Mouse (Mus musculus) embryonic facial prominence, embryonic 14.5 days (tissue): ENCODE results near the gene Dnah17. TPM values are rescaled to one million over a fixed set of nuclear protein-coding genes. Genes with fewer than 3 reads are reported as not detected.
A peak's percentile ranks its signal among the peaks of the same experiment; 100 is the strongest.

ENCODE experiments used
- ATAC-seq: fragments of 200-750 bp; cut with Nextera tagmentation; 2 replicates; pipeline ENCODE4 v1.8.0; 2017; ENCODE audit warnings: low read depth, moderate number of reproducible peaks, moderate TSS enrichment
- DNase-seq: peaks from one replicate; pipeline ENCODE4 v3.0.0-alpha.2; 2015; ENCODE audit warnings: low spot score
- H3K27ac ChIP-seq: fragments of 300-500 bp; sonication (generic); replicated peaks from 2 replicates; pipeline ENCODE4 v1.5.1; 2014; ENCODE audit warnings: low read depth, mild to moderate bottlenecking, low read length, moderate library complexity
- H3K27me3 ChIP-seq: fragments of 300-500 bp; sonication (generic); replicated peaks from 2 replicates; pipeline ENCODE4 v1.6.1; 2014; ENCODE audit warnings: low read length; ENCODE audit not compliant: control insufficient read depth, insufficient read depth
- H3K36me3 ChIP-seq: fragments of 300-500 bp; sonication (generic); 2 replicates; pipeline ENCODE4 v1.6.1; 2014; ENCODE audit warnings: low read length, mixed read lengths; ENCODE audit not compliant: control insufficient read depth, insufficient read depth
- H3K4me1 ChIP-seq: fragments of 300-500 bp; sonication (generic); 2 replicates; pipeline ENCODE4 v1.6.1; 2014; ENCODE audit warnings: antibody characterized with exemption, low read length; ENCODE audit not compliant: control insufficient read depth, insufficient read depth
- H3K4me2 ChIP-seq: fragments of 300-500 bp; sonication (generic); 2 replicates; pipeline ENCODE4 v1.6.1; 2014; ENCODE audit warnings: low read depth, mild to moderate bottlenecking, low read length, moderate library complexity, mixed read lengths
- H3K4me3 ChIP-seq: fragments of 300-500 bp; sonication (generic); 2 replicates; pipeline ENCODE4 v1.5.1; 2014; ENCODE audit warnings: low read depth, mild to moderate bottlenecking, low read length
- H3K9ac ChIP-seq: fragments of 300-500 bp; sonication (generic); 2 replicates; pipeline ENCODE4 v1.6.1; 2014; ENCODE audit warnings: low read depth, mild to moderate bottlenecking, low read length, moderate library complexity, mixed read lengths
- H3K9me3 ChIP-seq: fragments of 300-500 bp; sonication (generic); 2 replicates; pipeline ENCODE4 v1.6.1; 2016; ENCODE audit warnings: low read length; ENCODE audit not compliant: control insufficient read depth
- WGBS: fragments of 180-500 bp; shearing (Covaris S2); extraction: QIAGEN DNeasy Blood & Tissue Kit; methylation state at CpG from one replicate; pipeline ENCODE4 v1.1.7; 2014; 5-methylcytosine and 5-hydroxymethylcytosine counted together
- polyA plus RNA-seq: library from polyadenylated mRNA; unstranded; fragments of >200 nt; fragmentation: Nextera tagmentation; extraction: Ambion mirVana; gene quantifications from 2 replicates; pipeline ENCODE4 v1.2.1, GENCODE M21; 2014

Dnah17 gene
- polyA plus RNA-seq, 1 experiment from 2014 or later = 0.06 TPM

GRCm38 (mm10) chr11:118114581-118115110, 15.8 kb downstream of the Dnah17 start:
- Histone ChIP-seq H3K36me3 (no peaks in the 10 kb centered on the region), H3K9me3 (no peaks in the 10 kb centered on the region), H3K4me2 (no peak overlapping the region), H3K4me3 (no peak overlapping the region), H3K27ac (no peak overlapping the region), H3K9ac (no peak overlapping the region), H3K27me3 (no peaks in the 10 kb centered on the region), H3K4me1 (no peaks in the 10 kb centered on the region)
- DNase-seq (no peak), ATAC-seq (no peak)
- WGBS = 53% methylated on average over 7 of the region's 8 CpGs

GRCm38 (mm10) chr11:118113516-118114205, 16.8 kb downstream of the Dnah17 start:
- Histone ChIP-seq H3K27me3 (no peaks in the 10 kb centered on the region), H3K4me1 (no peaks in the 10 kb centered on the region), H3K9ac (no peak overlapping the region), H3K27ac (no peak overlapping the region), H3K4me2 (no peak overlapping the region), H3K9me3 (no peaks in the 10 kb centered on the region), H3K4me3 (no peak overlapping the region), H3K36me3 (no peaks in the 10 kb centered on the region)
- ATAC-seq (no peak), DNase-seq (no peak)
- 83% methylated on average over 14 of the region's 14 CpGs for WGBS

- Histone ChIP-seq H3K4me1 (no peaks in the 10 kb centered on the region), H3K4me3 (no peak overlapping the region), H3K9me3 (no peaks in the 10 kb centered on the region), H3K27me3 (no peaks in the 10 kb centered on the region), H3K9ac (no peak overlapping the region), H3K4me2 (no peak overlapping the region), H3K36me3 (no peaks in the 10 kb centered on the region), H3K27ac (no peak overlapping the region)
- DNase-seq = peak; percentile 86
- ATAC-seq = peak; percentile 76; the same call in 1 of the 2 replicates
- 6% methylated on average over 5 of the region's 5 CpGs for WGBS
Measured at GRCm38 (mm10) chr11:118104001-118104400, 26.4 kb downstream of the Dnah17 start.

GRCm38 (mm10) chr11:118103383-118103782, 27.1 kb downstream of the Dnah17 start:
- ATAC-seq (no peak; the same call in 1 of the 2 replicates), DNase-seq (no peak)
- no peak overlapping the region for H3K4me2 ChIP-seq
- H3K4me1 ChIP-seq = no peaks in the 10 kb centered on the region
- H3K9ac ChIP-seq = no peak overlapping the region
- no peaks in the 10 kb centered on the region for H3K9me3 ChIP-seq
- no peaks in the 10 kb centered on the region for H3K36me3 ChIP-seq
- 88% methylated on average over 5 of the region's 5 CpGs for WGBS
- H3K27ac ChIP-seq = no peak overlapping the region
- H3K4me3 ChIP-seq = no peak overlapping the region
- no peaks in the 10 kb centered on the region for H3K27me3 ChIP-seq

- H3K9me3 ChIP-seq = no peaks in the 10 kb centered on the region
- ATAC-seq (peak; percentile 11; the same call in 1 of the 2 replicates), DNase-seq (peak; percentile 79)
- no peaks in the 10 kb centered on the region for H3K36me3 ChIP-seq
- H3K4me1 ChIP-seq = no peaks in the 10 kb centered on the region
- WGBS = 53% methylated on average over 3 of the region's 3 CpGs
- H3K4me2 ChIP-seq = no peak overlapping the region
- H3K9ac ChIP-seq = no peak overlapping the region
- H3K27ac ChIP-seq = no peak overlapping the region
- no peaks in the 10 kb centered on the region for H3K27me3 ChIP-seq
- H3K4me3 ChIP-seq = no peak overlapping the region
Measured at GRCm38 (mm10) chr11:118102838-118103237, 27.6 kb downstream of the Dnah17 start.

- Histone ChIP-seq H3K9ac (no peak overlapping the region), H3K27ac (no peak overlapping the region), H3K9me3 (no peaks in the 10 kb centered on the region), H3K27me3 (no peaks in the 10 kb centered on the region), H3K36me3 (no peaks in the 10 kb centered on the region), H3K4me1 (no peaks in the 10 kb centered on the region), H3K4me2 (no peak overlapping the region), H3K4me3 (no peak overlapping the region)
- DNase-seq = no peak
- ATAC-seq = no peak
- 43% methylated on average over 8 of the region's 9 CpGs for WGBS
Measured at GRCm38 (mm10) chr11:118101133-118101532, 29.3 kb downstream of the Dnah17 start.

GRCm38 (mm10) chr11:118096736-118097135, 33.7 kb downstream of the Dnah17 start:
- ATAC-seq (no peak), DNase-seq (no peak)
- no peak overlapping the region for H3K4me2 ChIP-seq
- H3K27ac ChIP-seq = no peak overlapping the region
- H3K9me3 ChIP-seq = no peaks in the 10 kb centered on the region
- no peaks in the 10 kb centered on the region for H3K36me3 ChIP-seq
- H3K4me3 ChIP-seq = no peak overlapping the region
- no peak overlapping the region for H3K9ac ChIP-seq
- WGBS = 40% methylated on average over 2 of the region's 2 CpGs
- H3K4me1 ChIP-seq = no peaks in the 10 kb centered on the region
- H3K27me3 ChIP-seq = no peaks in the 10 kb centered on the region

GRCm38 (mm10) chr11:118095004-118095403, 35.4 kb downstream of the Dnah17 start:
- 81% methylated on average over 9 of the region's 9 CpGs for WGBS
- Histone ChIP-seq H3K4me1 (no peaks in the 10 kb centered on the region), H3K36me3 (no peaks in the 10 kb centered on the region), H3K9ac (no peak overlapping the region), H3K27ac (no peak overlapping the region), H3K4me3 (no peak overlapping the region), H3K9me3 (0 out of 2 replicates have a peak, but pooled peaks cover 7% of the 10 kb centered on the region), H3K4me2 (no peak overlapping the region), H3K27me3 (no peaks in the 10 kb centered on the region)
- ATAC-seq (no peak), DNase-seq (no peak)
